In genomic region chr11:120254420-120254819, GRCm38 (mm10) we compare ENCODE assay signal across 10 mouse cellular contexts. TPM values are rescaled to one million over a fixed set of nuclear protein-coding genes. Genes with fewer than 3 reads are reported as not detected.
DNase-seq lines count a peak whose midpoint lies in the region; ATAC-seq and TF ChIP-seq lines count a peak whose summit lies in the region.
"Had no signal": no experiment of that assay in that cellular context is flagged by ENCODE, and none has a peak within 500 bp of the region (broad histone marks: within the 10 kb centered on the region; RNA-seq: fewer than 3 reads in every experiment).

No protein-coding gene starts in this region.

- intact Hi-C loops in gastrocnemius, postnatal 14 days (cut with DNase I; ENCODE audit: low total_unique reads), result no loop called here

- no peak for TF ChIP-seq CTCF in embryonic fibroblast, embryonic 13.5 days (IDR thresholded peaks at IDR 0.05; ENCODE audit: borderline replicate concordance, insufficient read depth, low read length)

- no peaks in the 10 kb centered on the region for H3K9me3 ChIP-seq in heart, embryonic 13.5 days
- no peaks in the 10 kb centered on the region for H3K9me3 ChIP-seq in limb, embryonic 13.5 days
- H3K9me3 ChIP-seq: G1E; liver, embryonic 15.5 days had no signal

- 0 out of 2 replicates have a peak overlapping the region, but pooled peaks have one; percentile 5 for H3K4me2 ChIP-seq in heart, embryonic 13.5 days
- no peak overlapping the region for H3K4me2 ChIP-seq in limb, embryonic 13.5 days (replicated peaks)
- H3K4me2 ChIP-seq: liver, embryonic 15.5 days had no signal

- peaks cover 94% of the 10 kb centered on the region for H3K4me1 ChIP-seq in heart, embryonic 13.5 days
- peaks cover 71% of the 10 kb centered on the region for H3K4me1 ChIP-seq in brown adipose tissue, adult 24 weeks (ENCODE audit: control insufficient read depth, insufficient read depth, insufficient read length, low read length)
- peaks cover 50% of the 10 kb centered on the region for H3K4me1 ChIP-seq in embryonic fibroblast, embryonic 13.5 days (ENCODE audit: control insufficient read depth, insufficient read depth, low read length)
- peaks cover 96% of the 10 kb centered on the region for H3K4me1 ChIP-seq in limb, embryonic 13.5 days

- 68% methylated on average over 11 of the region's 11 CpGs for WGBS in heart, embryonic 13.5 days
- 60% methylated on average over 11 of the region's 11 CpGs for WGBS in limb, embryonic 13.5 days

- DNase-seq in heart, postnatal 4 days, result no peak
- DNase-seq in spleen, postnatal 10 days (ENCODE audit: low spot score in 2 of 2), result no peak
- DNase-seq in gastrocnemius, postnatal 14 days, result no peak

- no peak overlapping the region for H3K4me3 ChIP-seq in heart, embryonic 13.5 days
- H3K4me3 ChIP-seq in brown adipose tissue, adult 24 weeks (ENCODE audit: insufficient read depth, low read depth, low read length), result no peak overlapping the region
- no peak overlapping the region for H3K4me3 ChIP-seq in embryonic fibroblast, embryonic 13.5 days (ENCODE audit: insufficient read depth, low read length)
- H3K4me3 ChIP-seq in limb, embryonic 13.5 days, result no peak overlapping the region
- H3K4me3 ChIP-seq: erythroblast, embryonic 14.5 days; liver, embryonic 15.5 days had no signal

- no peak for ATAC-seq in heart, embryonic 13.5 days (ENCODE audit: extremely low read depth, insufficient number of reproducible peaks, low FRiP score, low TSS enrichment)
- ATAC-seq in limb, embryonic 13.5 days (ENCODE audit: low FRiP score, low read depth), result no peak

- H3K9ac ChIP-seq in heart, embryonic 13.5 days, result peak overlapping the region; percentile 50; the same call in 1 of the 2 replicates
- no peak overlapping the region for H3K9ac ChIP-seq in limb, embryonic 13.5 days
- H3K9ac ChIP-seq: liver, embryonic 15.5 days had no signal

- H3K27ac ChIP-seq in heart, embryonic 13.5 days (replicated peaks), result peak overlapping the region; percentile 70
- peak overlapping the region; percentile 26 for H3K27ac ChIP-seq in brown adipose tissue, adult 24 weeks (replicated peaks; ENCODE audit: low read depth, low read length)
- H3K27ac ChIP-seq in embryonic fibroblast, embryonic 13.5 days (ENCODE audit: insufficient read depth, low read length), result peak overlapping the region; percentile 48
- H3K27ac ChIP-seq in limb, embryonic 13.5 days, result peak overlapping the region; percentile 22; the same call in 1 of the 2 replicates
- H3K27ac ChIP-seq: liver, embryonic 15.5 days had no signal

- H3K27me3 ChIP-seq in heart, embryonic 13.5 days (replicated peaks), result no peaks in the 10 kb centered on the region; the same call in 1 of the 2 replicates
- H3K27me3 ChIP-seq in limb, embryonic 13.5 days, result 0 out of 2 replicates have a peak, but pooled peaks cover 2% of the 10 kb centered on the region

- no peak for TF ChIP-seq POLR2A in embryonic fibroblast, embryonic 13.5 days (IDR thresholded peaks at IDR 0.05; ENCODE audit: low read depth, low read length)

- 0 out of 2 replicates have a peak, but pooled peaks cover 2% of the 10 kb centered on the region for H3K36me3 ChIP-seq in heart, embryonic 13.5 days
- H3K36me3 ChIP-seq in limb, embryonic 13.5 days, result no peaks in the 10 kb centered on the region; the same call in none of the 2 replicates
- H3K36me3 ChIP-seq: G1E; liver, embryonic 15.5 days had no signal

RNA-seq across cellular contexts. Expression of gene Bahcc1, which starts 21.7 kb away (rescaled TPM):
- polyA plus RNA-seq in heart, embryonic 13.5 days (2015; fragmentation: Nextera tagmentation; extraction: Ambion mirVana), result 4.4 and 5.2 TPM in 2 replicates
- total RNA-seq in heart, postnatal 4 days (2021), result 10 to 100 TPM; 14.1 to 16.5 TPM
- polyA plus RNA-seq in brown adipose tissue, adult 24 weeks (2012; ENCODE audit: insufficient read depth, insufficient read length, missing spikeins), result 5.7 and 5.9 TPM in 2 replicates
- 17.9 and 18.6 TPM in 2 replicates for polyA plus RNA-seq in embryonic fibroblast, embryonic 13.5 days (2011; ENCODE audit: insufficient read length, low read depth, missing spikeins)
- polyA plus RNA-seq in limb, embryonic 13.5 days (2015; fragmentation: Nextera tagmentation; extraction: Ambion mirVana), result 12.7 and 13.8 TPM in 2 replicates
- 1 to 10 TPM; 3.4 to 8.1 TPM for total RNA-seq in gastrocnemius, postnatal 14 days (2021)
